Mouse (Mus musculus) layer of hippocampus, adult 2 months (tissue): ENCODE data around the gene Arid3a. TPM values are rescaled to one million over a fixed set of nuclear protein-coding genes. Genes with fewer than 3 reads are reported as not detected.

Experiments used
- DNase-seq, 2 experiments: peaks; one replicate each; pipeline ENCODE4 v3.0.0; 2022; ENCODE audit warnings: low spot score in 2 of 2
- H3K27ac ChIP-seq: fragments of 200-600 bp; 2 replicates; pipeline ENCODE4 v1.8.1; 2022
- H3K4me3 ChIP-seq: fragments of 200-600 bp; 2 replicates; pipeline ENCODE4 v1.8.1; 2022; ENCODE audit warnings: mild to moderate bottlenecking
- CTCF ChIP-seq: fragments of 200-600 bp; conservative IDR thresholded peaks from 2 replicates; pipeline ENCODE4 v1.8.1; 2022; ENCODE audit warnings: antibody characterized with exemption, mild to moderate bottlenecking, moderate library complexity
- total RNA-seq, 2 experiments: library from RNA; stranded (reverse); gene quantifications; 2 replicates each; pipeline ENCODE4 v1.2.3; 2021

Arid3a gene
- total RNA-seq, 2 experiments from 2014 or later: 7.5 to 8.5 TPM

DNA sequence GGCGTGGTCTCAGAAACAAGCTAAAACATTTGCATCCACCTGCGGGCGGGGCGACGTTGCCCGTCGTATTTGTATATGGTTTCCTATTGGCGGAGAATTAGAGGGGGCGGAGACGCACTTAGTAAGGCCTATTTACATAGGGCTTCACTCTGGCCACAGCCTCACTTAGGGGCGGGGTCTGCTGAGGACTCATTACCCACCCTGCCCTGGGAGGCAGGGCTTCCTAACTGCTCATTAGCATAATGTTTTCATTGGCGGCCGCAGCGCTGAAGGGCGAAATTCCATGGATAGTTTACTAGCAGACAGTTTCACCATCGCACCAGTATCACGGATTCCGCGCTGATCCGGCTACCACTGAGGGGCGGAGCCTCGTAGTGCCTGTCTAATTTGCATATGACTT, 58.0 kb downstream of the Arid3a start:
- Histone ChIP-seq H3K4me3 (peak overlapping the region; percentile 79), H3K27ac (peak overlapping the region; percentile 99)
- peak; percentile 93 to 98 for DNase-seq
- TF ChIP-seq CTCF: no peak

DNA sequence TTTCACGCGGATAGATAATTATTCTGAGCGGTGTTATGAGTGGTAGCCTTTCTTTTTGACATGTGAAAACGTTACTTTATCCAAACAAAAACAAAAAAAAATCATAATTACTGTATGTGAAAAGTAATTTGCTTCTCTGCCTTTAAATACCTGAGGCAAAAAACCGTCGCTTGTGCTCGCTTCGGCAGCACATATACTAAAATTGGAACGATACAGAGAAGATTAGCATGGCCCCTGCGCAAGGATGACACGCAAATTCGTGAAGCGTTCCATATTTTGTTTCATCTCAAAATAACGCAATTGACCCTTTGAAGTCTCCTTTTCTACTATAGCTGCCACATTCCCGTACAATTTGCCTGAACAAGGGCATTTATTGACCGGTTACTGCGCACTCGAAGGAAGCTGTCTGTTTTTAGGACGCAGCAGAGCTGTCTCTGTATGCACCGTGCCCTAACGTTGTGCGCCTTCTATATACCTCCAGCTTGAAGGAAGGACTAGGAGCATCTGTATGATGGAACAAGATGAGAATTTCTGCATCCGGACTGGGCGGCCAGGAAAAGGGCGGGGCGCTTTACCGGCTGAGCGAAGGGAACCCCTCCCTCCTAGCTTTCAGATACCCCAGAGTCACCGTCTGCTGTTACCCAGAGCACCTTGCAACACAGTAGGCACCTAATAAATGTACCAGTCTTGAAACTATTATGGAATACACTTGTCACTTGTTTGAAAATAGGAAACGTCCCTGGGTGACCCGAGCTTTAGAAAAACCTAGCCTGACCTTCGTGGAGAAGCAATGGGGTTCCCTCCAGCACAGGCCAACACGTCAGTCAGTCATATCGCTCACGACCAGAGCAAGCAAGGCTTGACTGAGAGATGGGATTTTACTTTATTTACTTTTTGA, 58.7 kb downstream of the Arid3a start:
- Histone ChIP-seq H3K4me3 (peak overlapping the region; percentile 79), H3K27ac (peak overlapping the region; percentile 99)
- no peak for TF ChIP-seq CTCF
- peak; percentile 51 to 61 for DNase-seq

DNA sequence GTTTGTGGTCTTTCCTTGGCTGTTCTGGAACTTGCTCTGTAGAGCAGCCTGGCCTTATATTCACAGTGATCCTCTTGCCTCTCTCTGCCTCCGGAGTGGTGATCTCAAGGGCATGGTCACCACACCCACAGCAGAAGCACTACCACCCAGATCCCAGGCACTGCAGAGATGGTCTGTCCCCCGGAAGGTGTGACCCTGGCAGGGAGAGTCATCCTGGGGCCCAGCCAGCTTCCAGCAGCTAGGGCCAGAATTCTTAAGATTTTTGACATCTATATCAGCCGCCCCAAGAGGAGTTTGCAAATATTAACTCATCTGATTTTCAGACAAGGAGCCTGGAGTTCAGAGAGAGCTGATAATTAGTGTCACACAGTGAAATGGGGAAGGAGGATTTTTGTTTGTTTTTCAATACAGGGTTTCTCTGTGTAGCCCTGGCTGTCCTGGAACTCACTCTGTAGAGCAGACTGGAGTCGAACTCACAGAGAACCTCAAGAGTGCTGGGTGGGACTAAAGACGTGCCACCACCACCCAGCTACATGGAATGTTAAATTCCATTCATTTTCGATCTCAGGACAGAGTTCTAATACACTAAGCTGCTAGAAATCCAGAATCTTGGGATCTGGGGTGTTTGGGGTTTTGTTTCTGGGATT, 59.5 kb downstream of the Arid3a start:
- Histone ChIP-seq H3K4me3 (peak overlapping the region; percentile 79), H3K27ac (peak overlapping the region; percentile 99)
- TF ChIP-seq CTCF: no peak
- DNase-seq: no peak

DNA sequence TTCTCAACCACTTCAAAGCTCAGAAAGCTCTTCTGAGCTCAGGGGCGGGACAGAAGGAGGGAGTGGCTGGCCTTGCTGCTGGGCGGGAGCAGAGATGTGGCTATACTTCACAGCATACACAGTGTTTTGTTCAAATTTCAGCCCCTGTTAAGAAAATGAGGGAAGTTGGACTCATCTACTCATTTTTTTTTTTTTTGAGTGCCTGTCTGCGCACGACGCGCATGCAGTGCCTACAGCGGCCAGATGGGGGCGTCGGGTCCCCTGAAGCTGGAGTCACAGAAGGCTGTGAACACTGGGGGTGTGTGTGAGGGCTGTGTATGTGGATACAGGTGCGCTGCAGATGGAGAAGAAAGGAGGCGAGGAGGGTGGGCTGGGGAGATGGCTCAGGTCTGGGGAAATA, 60.1 kb downstream of the Arid3a start:
- H3K27ac ChIP-seq: peak overlapping the region; percentile 99
- TF ChIP-seq CTCF: peak; percentile 94
- peak overlapping the region; percentile 20; the same call in 1 of the 2 replicates for H3K4me3 ChIP-seq
- peak; percentile 79 to 88 for DNase-seq

DNA sequence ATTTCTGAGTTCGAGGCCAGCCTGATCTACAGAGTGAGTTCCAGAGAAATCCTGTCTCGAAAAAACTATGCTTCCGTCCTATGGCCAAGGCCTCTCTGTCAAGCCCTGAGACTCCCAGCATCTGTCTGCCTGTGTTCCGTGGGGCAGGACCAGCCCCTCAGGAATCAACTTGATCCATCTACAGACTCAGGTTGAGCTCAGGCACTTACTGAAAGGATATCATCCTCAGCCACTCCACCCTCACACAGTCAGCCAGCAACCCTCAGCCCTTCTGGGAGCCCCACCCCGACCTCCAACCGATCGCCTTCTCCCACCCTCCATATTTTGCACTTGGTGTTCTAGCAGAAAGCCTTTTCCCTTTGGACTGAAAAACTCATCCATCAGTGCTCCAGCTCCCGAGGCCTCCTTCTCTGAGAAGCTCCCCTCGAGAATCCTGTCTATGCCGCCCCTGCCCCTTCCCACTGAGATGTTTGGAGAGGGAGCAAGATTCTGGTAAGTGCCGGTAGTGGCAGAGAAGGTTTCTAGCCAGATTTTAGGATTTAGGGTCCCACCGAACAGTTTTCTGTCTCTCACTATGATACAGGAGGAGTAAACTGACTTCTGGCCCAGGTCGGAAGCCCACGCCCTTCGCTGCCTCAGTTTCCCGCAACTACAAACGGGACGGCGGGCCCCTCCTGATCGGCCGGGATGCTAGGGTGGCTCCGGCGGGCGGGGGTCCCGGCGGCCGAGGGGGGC, 61.1 kb downstream of the Arid3a start:
- Histone ChIP-seq H3K27ac (peak overlapping the region; percentile 64), H3K4me3 (peak overlapping the region; percentile 54)
- no peak for TF ChIP-seq CTCF
- no peak for DNase-seq

DNA sequence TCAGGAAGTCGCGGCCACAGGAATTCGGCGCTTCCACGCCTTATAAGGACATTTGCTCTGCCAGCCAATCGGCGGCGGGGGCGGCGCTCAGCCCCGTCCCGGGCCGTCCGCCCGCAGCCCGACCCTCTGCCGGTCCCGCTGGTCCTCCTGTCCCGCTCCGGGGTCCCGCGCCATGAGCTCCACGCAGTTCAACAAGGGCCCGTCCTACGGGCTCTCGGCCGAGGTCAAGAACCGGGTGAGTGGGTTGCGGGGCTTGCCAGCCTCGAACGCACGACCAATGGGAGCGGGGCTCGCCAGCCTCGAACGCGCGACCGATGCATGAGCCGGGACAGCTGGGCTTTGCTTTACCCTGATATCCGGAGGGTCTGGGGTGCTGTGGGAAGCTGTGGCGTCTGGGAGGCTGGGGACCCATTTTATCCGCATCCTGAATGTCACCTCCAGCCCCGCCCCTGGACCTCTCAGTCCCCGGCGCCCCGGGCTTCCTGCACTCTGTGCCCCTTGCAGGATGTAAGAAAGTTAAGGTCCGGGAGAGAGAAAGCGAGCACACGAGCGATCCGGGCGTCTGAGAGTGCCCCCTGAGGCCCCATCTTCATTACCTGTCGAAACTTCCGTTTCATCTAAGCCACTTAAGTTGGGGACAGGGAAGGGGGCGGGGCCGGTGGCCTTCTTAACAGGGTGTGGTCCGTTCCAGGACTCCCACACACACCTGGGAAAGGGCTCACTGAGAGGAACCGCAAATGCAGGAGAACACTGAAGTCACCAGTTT, 61.8 kb downstream of the Arid3a start, which contains the start of gene Cnn2:
Cnn2 (plus strand) TSS at position 79 of the 766 bp plus-strand sequence.
- H3K4me3 ChIP-seq: peak within 1 kb of the TSS; percentile 54
- TF ChIP-seq CTCF: no peak
- H3K27ac ChIP-seq: peak within 1 kb of the TSS; percentile 64

DNA sequence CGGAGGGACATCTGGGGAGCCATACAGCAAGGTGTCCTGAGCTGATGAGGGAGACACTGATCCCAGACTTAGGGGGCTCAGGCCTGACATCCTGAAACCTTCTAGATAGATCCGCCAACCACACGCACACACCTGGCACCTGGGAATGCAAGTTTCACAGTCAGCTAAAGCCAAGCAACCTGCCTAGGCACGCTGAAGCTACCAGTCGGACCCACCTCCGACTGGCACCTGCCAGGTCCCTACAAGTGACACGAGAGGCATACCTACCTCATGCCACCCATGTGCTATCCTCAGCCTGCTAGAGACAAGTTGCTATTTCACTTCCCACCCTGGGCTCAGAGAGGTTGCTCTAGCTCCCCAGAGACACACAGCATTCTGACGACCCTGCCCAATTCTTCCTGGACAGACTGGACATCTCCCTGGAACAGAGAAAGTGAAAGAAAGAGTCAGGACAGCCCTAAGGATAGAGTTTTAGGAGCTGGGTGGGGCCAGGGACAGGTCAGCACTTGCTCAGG, 62.5 kb downstream of the Arid3a start:
- Histone ChIP-seq H3K4me3 (peak overlapping the region; percentile 54; the same call in 1 of the 2 replicates), H3K27ac (no peak overlapping the region)
- DNase-seq: no peak
- TF ChIP-seq CTCF: no peak

More for the DNA sequence above, 61.8 kb downstream of the Arid3a start, which contains the start of gene Cnn2:
- no peak for DNase-seq

DNA sequence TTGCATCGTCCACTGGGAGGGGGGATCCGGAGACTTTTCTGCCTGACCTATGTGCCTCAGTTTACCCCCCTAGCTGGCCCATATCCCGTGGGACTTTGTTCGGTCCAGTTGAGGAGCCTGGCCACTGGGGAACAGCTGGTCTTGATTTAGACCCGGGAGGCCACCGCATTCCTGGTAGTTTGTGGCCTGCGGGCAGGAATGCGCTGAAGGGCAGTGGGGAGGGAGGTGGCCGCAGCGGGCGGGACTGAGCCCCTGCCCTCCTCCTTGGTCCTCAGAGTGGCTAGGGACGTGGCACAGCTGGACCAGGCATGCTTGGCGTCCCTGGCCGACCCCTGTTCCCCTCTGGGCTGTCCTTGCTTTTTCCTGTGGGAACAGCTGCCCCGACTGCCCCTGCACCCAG, 63.0 kb downstream of the Arid3a start:
- no peak overlapping the region for H3K27ac ChIP-seq
- no peak overlapping the region for H3K4me3 ChIP-seq
- DNase-seq: no peak
- TF ChIP-seq CTCF: no peak

DNA sequence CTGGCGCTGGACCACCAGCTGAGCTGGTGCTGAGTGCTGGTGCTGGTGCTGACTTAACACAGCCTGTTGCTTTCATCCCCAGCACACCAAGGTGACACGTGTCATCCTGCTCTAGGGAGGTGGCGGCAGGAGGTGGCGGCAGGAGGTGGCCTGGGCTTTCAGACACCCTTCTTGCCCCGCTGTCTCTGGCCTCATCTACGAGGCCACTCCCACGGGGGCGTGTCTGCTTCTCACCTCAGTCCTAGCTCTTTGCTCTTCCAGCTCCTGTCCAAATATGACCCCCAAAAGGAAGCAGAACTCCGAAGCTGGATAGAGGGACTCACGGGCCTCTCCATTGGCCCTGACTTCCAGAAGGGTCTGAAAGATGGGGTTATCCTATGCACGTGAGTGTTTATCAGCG, 64.3 kb downstream of the Arid3a start:
- no peak for DNase-seq
- Histone ChIP-seq H3K27ac (no peak overlapping the region), H3K4me3 (no peak overlapping the region)
- no peak for TF ChIP-seq CTCF

DNA sequence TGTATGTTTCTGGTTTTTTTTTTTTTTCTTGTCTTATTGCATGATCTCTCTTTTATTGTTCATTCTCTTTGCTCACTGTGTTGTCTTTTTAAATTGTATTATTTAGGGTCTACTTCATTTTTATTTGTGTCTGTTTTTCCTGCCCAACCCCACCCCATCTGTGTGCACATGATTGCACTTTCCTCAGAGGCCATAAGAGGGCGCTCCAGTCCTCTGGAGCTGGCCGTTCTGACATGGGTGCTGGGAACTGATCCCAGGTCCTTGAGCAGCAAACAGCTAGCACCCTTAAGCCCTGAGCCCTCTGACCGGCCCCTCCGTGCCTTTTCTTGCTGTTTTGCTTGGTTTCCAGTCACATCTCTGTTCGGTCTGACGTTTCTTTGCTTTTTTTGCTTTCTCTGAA, 64.7 kb downstream of the Arid3a start:
- TF ChIP-seq CTCF: peak; percentile 55
- no peak for DNase-seq
- no peak overlapping the region for H3K4me3 ChIP-seq
- H3K27ac ChIP-seq: no peak overlapping the region

DNA sequence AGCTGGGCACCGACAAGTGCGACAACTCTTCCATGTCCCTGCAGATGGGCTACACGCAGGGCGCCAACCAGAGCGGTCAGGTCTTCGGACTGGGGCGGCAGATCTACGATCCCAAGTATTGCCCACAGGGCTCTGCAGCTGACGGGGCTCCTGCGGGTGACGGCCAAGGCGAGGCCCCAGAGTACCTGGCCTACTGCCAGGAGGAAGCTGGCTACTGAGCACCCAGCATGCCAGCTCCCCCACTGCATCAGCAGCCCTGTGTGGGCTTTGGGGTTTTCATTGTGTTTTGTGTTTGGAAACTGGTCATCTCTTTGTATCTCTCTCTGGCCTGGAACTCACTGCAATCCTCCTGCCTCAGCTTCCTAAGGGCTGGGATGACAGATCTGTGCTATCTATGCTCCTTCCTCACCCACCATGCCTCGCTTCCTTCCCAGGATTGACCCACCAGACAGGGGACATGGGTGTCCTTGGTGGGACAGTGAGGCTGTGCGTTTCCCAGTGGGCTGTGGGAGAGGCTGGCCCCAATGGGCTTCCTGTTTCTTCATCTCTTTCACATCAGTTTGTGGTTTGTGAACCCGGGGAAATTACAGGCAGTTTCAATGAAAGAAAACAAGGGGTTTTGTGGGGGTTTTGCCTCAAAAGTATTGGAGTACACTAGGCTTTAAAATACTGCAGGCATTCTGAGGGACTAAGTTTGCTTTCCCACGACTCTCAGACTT, 67.7 kb downstream of the Arid3a start:
- no peak for DNase-seq
- H3K4me3 ChIP-seq: no peak overlapping the region
- no peak for TF ChIP-seq CTCF
- H3K27ac ChIP-seq: no peak overlapping the region
